Mouse (Mus musculus): ENCODE data around the gene Fbxw11.
"Not testable (repeated sequence)": the region's sequence is repeated elsewhere in the genome, so short reads cannot be mapped to it uniquely, and the experiment has no call there.

Gene Fbxw11

GRCm38 (mm10) chr11:32707481-32707880 is 65.0 kb downstream of the Fbxw11 start:
- in situ Hi-C loops (cut with MseI, MboI), result loop anchor here (5.0 kb wide), 1 partner anchor 80 kb away; no protein-coding TSS in a partner anchor

GRCm38 (mm10) chr11:32708739-32709501 is 66.4 kb downstream of the Fbxw11 start:
- in situ Hi-C loops (cut with MseI, MboI), result loop anchor here (5.0 kb wide), 1 partner anchor 82 kb away; no protein-coding TSS in a partner anchor

- in situ Hi-C loops (cut with MseI, MboI), result loop anchor here (5.0 kb wide), 1 partner anchor 82 kb away; no protein-coding TSS in a partner anchor
These were observed 67.0 kb downstream of the Fbxw11 start for GRCm38 (mm10) chr11:32709563-32709962.

GRCm38 (mm10) chr11:32714230-32714629 is 71.7 kb downstream of the Fbxw11 start:
- in situ Hi-C loops (cut with MseI, MboI), result no loop called here

GRCm38 (mm10) chr11:32714896-32715295 is 72.4 kb downstream of the Fbxw11 start:
- in situ Hi-C loops (cut with MseI, MboI), result no loop called here

- in situ Hi-C loops (cut with MseI, MboI), result no loop called here
These were observed 73.0 kb downstream of the Fbxw11 start for GRCm38 (mm10) chr11:32715495-32715894.

GRCm38 (mm10) chr11:32715970-32716369 is 73.4 kb downstream of the Fbxw11 start:
- in situ Hi-C loops (cut with MseI, MboI), result no loop called here

- in situ Hi-C loops (cut with MseI, MboI), result no loop called here
These were observed 74.4 kb downstream of the Fbxw11 start for GRCm38 (mm10) chr11:32716876-32717275.

- in situ Hi-C loops (cut with MseI, MboI), result not testable (repeated sequence)
These were observed 75.2 kb downstream of the Fbxw11 start for GRCm38 (mm10) chr11:32717711-32718110.

GRCm38 (mm10) chr11:32718371-32718770 is 75.8 kb downstream of the Fbxw11 start:
- in situ Hi-C loops (cut with MseI, MboI), result no loop called here

- in situ Hi-C loops (cut with MseI, MboI), result no loop called here
These were observed 76.5 kb downstream of the Fbxw11 start for GRCm38 (mm10) chr11:32718979-32719378.

- in situ Hi-C loops (cut with MseI, MboI), result no loop called here
These were observed 80.1 kb downstream of the Fbxw11 start for GRCm38 (mm10) chr11:32722653-32723052.

GRCm38 (mm10) chr11:32723287-32723686 is 80.8 kb downstream of the Fbxw11 start:
- in situ Hi-C loops (cut with MseI, MboI), result no loop called here

GRCm38 (mm10) chr11:32725171-32725570 is 82.6 kb downstream of the Fbxw11 start:
- in situ Hi-C loops (cut with MseI, MboI), result no loop called here

GRCm38 (mm10) chr11:32732467-32732866 is 89.9 kb downstream of the Fbxw11 start:
- in situ Hi-C loops (cut with MseI, MboI), result no loop called here

- in situ Hi-C loops (cut with MseI, MboI), result no loop called here
These were observed 90.7 kb downstream of the Fbxw11 start for GRCm38 (mm10) chr11:32733195-32733594.

GRCm38 (mm10) chr11:32736371-32736770 is 93.8 kb downstream of the Fbxw11 start:
- in situ Hi-C loops (cut with MseI, MboI), result no loop called here

GRCm38 (mm10) chr11:32737729-32738128 is 95.2 kb downstream of the Fbxw11 start:
- in situ Hi-C loops (cut with MseI, MboI), result no loop called here

GRCm38 (mm10) chr11:32743891-32744290 is 101.4 kb downstream of the Fbxw11 start:
- in situ Hi-C loops (cut with MseI, MboI), result no loop called here

GRCm38 (mm10) chr11:32744463-32744862 is 101.9 kb downstream of the Fbxw11 start:
- in situ Hi-C loops (cut with MseI, MboI), result no loop called here

GRCm38 (mm10) chr11:32745466-32745865 is 102.9 kb downstream of the Fbxw11 start:
- in situ Hi-C loops (cut with MseI, MboI), result no loop called here

- in situ Hi-C loops (cut with MseI, MboI), result no loop called here
These were observed 103.5 kb downstream of the Fbxw11 start for GRCm38 (mm10) chr11:32746036-32746435.

GRCm38 (mm10) chr11:32746475-32746874 is 104.0 kb downstream of the Fbxw11 start:
- in situ Hi-C loops (cut with MseI, MboI), result no loop called here
